Mouse (Mus musculus) liver, embryonic 18 days (tissue): ENCODE results near the gene Tshz2. TPM values are rescaled to one million over a fixed set of nuclear protein-coding genes. Genes with fewer than 3 reads are reported as not detected.

Experiments
- polyA plus RNA-seq: library from polyadenylated mRNA; depleted of rRNA; stranded (reverse); fragments of >200 nt; gene quantifications from 2 replicates; pipeline ENCODE4 v1.2.3, GENCODE M21; 2012; rRNA removed

Tshz2 gene
- polyA plus RNA-seq = 2.2 and 2.5 TPM in 2 replicates

DNA sequence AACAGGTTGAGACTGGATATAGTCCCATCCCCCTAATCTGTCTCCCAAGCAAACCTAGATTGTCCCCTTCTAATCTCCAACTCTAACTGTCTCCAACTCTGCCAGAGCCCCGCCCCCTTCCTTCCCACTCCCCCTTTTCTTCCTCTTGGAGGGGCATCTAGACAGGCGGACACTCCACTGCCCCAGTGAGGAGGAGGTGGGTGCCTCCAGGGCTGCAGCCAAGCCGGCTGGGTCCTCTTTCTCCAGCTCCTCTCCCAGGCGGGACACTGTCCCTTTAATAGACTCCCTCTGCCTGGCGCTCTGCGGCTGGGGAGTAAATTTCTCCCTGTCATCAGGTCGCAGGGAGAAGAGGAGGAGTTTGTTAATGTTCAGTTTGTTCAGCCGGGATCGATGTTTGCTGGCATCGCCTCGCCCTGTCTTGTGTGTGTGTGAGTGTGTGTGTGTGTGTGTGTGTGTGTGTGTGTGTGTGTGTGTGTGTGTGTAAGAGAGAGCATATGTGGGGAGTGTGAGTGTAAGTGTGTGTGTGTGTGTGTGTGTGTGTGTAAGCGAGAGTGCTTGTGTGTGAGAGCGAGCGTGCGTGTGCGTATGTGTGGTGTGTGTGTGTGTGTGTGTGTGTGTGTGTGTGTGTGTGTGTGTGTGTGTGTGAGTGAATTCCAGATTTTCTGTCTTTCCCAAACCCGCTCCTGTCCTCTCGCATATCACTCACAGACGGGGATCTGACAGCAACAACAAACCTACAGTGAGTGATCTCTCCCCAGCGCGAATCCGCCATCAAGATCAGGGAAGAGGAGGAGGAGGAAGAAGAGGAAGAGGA, at the start of gene Tshz2:
Tshz2 (plus strand) TSS at position 676 of the 814 bp plus-strand sequence.

DNA sequence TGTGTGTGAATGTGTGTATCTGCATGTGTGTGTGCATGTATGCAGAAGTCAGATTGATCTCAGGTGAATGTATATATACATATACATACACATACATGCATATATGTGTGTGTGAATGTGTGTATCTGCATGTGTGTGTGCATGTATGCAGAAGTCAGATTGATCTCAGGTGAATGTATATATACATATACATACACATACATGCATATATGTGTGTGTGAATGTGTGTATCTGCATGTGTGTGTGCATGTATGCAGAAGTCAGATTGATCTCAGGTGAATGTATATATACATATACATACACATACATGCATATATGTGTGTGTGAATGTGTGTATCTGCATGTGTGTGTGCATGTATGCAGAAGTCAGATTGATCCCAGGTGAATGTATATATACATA, 45.2 kb upstream of the Tshz2 start, which contains the start of gene Gm11011:
Gm11011 (minus strand) TSS at position 101 of the 400 bp plus-strand sequence.

Other genes starting within 250 kb of the Tshz2 start
- not detected in 2 replicates for gene Gm11011, start 45.3 kb upstream of the Tshz2 start, polyA plus RNA-seq